Mouse (Mus musculus): Measurements from ENCODE around the gene Pecam1. TPM values are rescaled to one million over a fixed set of nuclear protein-coding genes. Genes with fewer than 3 reads are reported as not detected.
A peak's percentile ranks its signal among the peaks of the same experiment; 100 is the strongest.
"Not testable (repeated sequence)": the region's sequence is repeated elsewhere in the genome, so short reads cannot be mapped to it uniquely, and the experiment has no call there.

The Pecam1 gene
- polyA plus RNA-seq, 1 experiment from 2014 or later = 23.6 TPM

- Histone ChIP-seq H3K27me3 (no peaks in the 10 kb centered on the region), H3K4me1 (replicated peaks) (peaks cover 8% of the 10 kb centered on the region), H3K4me3 (replicated peaks) (no peak overlapping the region), H3K27ac (no peak overlapping the region), H3K4me2 (no peak overlapping the region), H3K9ac (replicated peaks) (no peak overlapping the region), H3K9me3 (no peaks in the 10 kb centered on the region), H3K36me3 (no peaks in the 10 kb centered on the region)
- 84% methylated on average over 14 of the region's 14 CpGs for WGBS
- ATAC-seq (ENCODE audit: insufficient number of reproducible peaks, insufficient read depth, low FRiP score, low TSS enrichment, low read depth) = no peak
Observed at GRCm38 (mm10) chr11:106666470-106667107, 83.8 kb downstream of the Pecam1 start.

- no peak for ATAC-seq (ENCODE audit: insufficient number of reproducible peaks, insufficient read depth, low FRiP score, low TSS enrichment, low read depth)
- no peak overlapping the region for H3K27ac ChIP-seq
- no peaks in the 10 kb centered on the region for H3K36me3 ChIP-seq
- 82% methylated on average over 2 of the region's 2 CpGs for WGBS
- H3K4me3 ChIP-seq (replicated peaks) = no peak overlapping the region
- H3K4me2 ChIP-seq = no peak overlapping the region
- no peak overlapping the region for H3K9ac ChIP-seq (replicated peaks)
- H3K4me1 ChIP-seq (replicated peaks) = peaks cover 5% of the 10 kb centered on the region
- H3K9me3 ChIP-seq = no peaks in the 10 kb centered on the region
- H3K27me3 ChIP-seq = no peaks in the 10 kb centered on the region
Observed at GRCm38 (mm10) chr11:106665841-106666240, 84.6 kb downstream of the Pecam1 start.

GRCm38 (mm10) chr11:106665328-106665727, 85.1 kb downstream of the Pecam1 start:
- Histone ChIP-seq H3K36me3 (no peaks in the 10 kb centered on the region), H3K27me3 (no peaks in the 10 kb centered on the region), H3K9me3 (no peaks in the 10 kb centered on the region), H3K27ac (no peak overlapping the region), H3K4me3 (replicated peaks) (no peak overlapping the region), H3K9ac (replicated peaks) (no peak overlapping the region), H3K4me2 (no peak overlapping the region), H3K4me1 (replicated peaks) (peaks cover 10% of the 10 kb centered on the region)
- WGBS = 85% methylated on average over 4 of the region's 4 CpGs
- ATAC-seq (ENCODE audit: insufficient number of reproducible peaks, insufficient read depth, low FRiP score, low TSS enrichment, low read depth) = no peak

GRCm38 (mm10) chr11:106664691-106665090, 85.7 kb downstream of the Pecam1 start:
- Histone ChIP-seq H3K9me3 (no peaks in the 10 kb centered on the region), H3K36me3 (no peaks in the 10 kb centered on the region), H3K27me3 (no peaks in the 10 kb centered on the region), H3K4me3 (replicated peaks) (no peak overlapping the region), H3K27ac (no peak overlapping the region), H3K4me1 (replicated peaks) (peaks cover 13% of the 10 kb centered on the region), H3K4me2 (no peak overlapping the region), H3K9ac (replicated peaks) (no peak overlapping the region)
- ATAC-seq (ENCODE audit: insufficient number of reproducible peaks, insufficient read depth, low FRiP score, low TSS enrichment, low read depth) = no peak
- WGBS = 82% methylated on average over 8 of the region's 8 CpGs

GRCm38 (mm10) chr11:106663838-106664237, 86.6 kb downstream of the Pecam1 start:
- Histone ChIP-seq H3K27ac (peak overlapping the region; percentile 45; the same call in 1 of the 2 replicates), H3K27me3 (no peaks in the 10 kb centered on the region), H3K4me1 (replicated peaks) (peaks cover 19% of the 10 kb centered on the region), H3K9me3 (no peaks in the 10 kb centered on the region), H3K36me3 (no peaks in the 10 kb centered on the region), H3K4me2 (no peak overlapping the region), H3K9ac (replicated peaks) (no peak overlapping the region), H3K4me3 (replicated peaks) (no peak overlapping the region)
- WGBS = 73% methylated on average over 6 of the region's 6 CpGs
- ATAC-seq (ENCODE audit: insufficient number of reproducible peaks, insufficient read depth, low FRiP score, low TSS enrichment, low read depth) = no peak; the same call in 1 of the 2 replicates

DNA sequence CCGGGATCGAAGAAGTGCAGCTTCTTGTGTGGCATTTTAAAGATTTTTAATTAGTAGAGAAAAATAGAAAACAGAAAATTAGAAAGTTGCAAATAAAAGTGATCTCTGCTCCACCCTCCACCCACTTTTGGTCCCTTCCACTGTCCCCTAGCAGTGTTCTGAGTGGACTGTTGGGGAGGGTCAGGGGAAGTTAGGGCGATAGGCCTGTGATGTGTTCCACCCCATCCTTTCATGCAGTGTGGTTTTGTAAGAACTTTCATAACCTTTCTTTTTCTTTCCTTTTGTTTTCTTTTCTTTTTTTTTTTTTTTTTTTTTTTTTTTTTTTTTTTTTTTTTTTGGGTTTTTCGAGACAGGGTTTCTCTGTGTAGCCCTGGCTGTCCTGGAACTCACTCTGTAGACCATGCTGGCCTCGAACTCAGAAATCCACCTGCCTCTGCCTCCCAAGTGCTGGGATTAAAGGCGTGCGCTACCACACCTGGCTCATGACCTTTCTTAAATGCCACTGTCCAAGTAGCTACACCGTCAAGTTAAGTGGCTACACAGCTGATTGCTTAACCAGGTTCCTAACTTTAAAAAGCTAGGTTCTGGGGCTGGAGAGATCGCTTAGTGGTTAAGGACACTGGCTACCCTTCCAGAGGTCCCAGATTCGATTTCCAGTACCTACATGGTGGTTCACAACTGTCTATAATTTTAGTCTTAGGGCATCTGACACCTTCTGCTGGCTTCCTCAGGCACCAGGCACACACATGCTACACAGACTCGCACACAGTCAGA, 87.6 kb downstream of the Pecam1 start:
- WGBS = 87% methylated on average over 10 of the region's 11 CpGs
- H3K4me1 ChIP-seq (replicated peaks) = peaks cover 29% of the 10 kb centered on the region
- no peak overlapping the region for H3K4me2 ChIP-seq

GRCm38 (mm10) chr11:106660453-106661081, 89.9 kb downstream of the Pecam1 start:
- H3K4me3 ChIP-seq (replicated peaks) = no peak overlapping the region
- no peak overlapping the region for H3K9ac ChIP-seq (replicated peaks)
- H3K4me1 ChIP-seq (replicated peaks) = peaks cover 33% of the 10 kb centered on the region
- no peaks in the 10 kb centered on the region for H3K36me3 ChIP-seq
- no peaks in the 10 kb centered on the region for H3K27me3 ChIP-seq
- 79% methylated on average over 13 of the region's 13 CpGs for WGBS
- H3K27ac ChIP-seq = peak overlapping the region; percentile 76
- no peak for ATAC-seq (ENCODE audit: insufficient number of reproducible peaks, insufficient read depth, low FRiP score, low TSS enrichment, low read depth)
- no peak overlapping the region for H3K4me2 ChIP-seq
- no peaks in the 10 kb centered on the region for H3K9me3 ChIP-seq

More for the DNA sequence above, 87.6 kb downstream of the Pecam1 start:
- no peak overlapping the region for H3K9ac ChIP-seq (replicated peaks)
- H3K27ac ChIP-seq = no peak overlapping the region
- H3K27me3 ChIP-seq = no peaks in the 10 kb centered on the region
- no peaks in the 10 kb centered on the region for H3K36me3 ChIP-seq
- no peak overlapping the region for H3K4me3 ChIP-seq (replicated peaks)
- no peak for ATAC-seq (ENCODE audit: insufficient number of reproducible peaks, insufficient read depth, low FRiP score, low TSS enrichment, low read depth)
- H3K9me3 ChIP-seq = no peaks in the 10 kb centered on the region

DNA sequence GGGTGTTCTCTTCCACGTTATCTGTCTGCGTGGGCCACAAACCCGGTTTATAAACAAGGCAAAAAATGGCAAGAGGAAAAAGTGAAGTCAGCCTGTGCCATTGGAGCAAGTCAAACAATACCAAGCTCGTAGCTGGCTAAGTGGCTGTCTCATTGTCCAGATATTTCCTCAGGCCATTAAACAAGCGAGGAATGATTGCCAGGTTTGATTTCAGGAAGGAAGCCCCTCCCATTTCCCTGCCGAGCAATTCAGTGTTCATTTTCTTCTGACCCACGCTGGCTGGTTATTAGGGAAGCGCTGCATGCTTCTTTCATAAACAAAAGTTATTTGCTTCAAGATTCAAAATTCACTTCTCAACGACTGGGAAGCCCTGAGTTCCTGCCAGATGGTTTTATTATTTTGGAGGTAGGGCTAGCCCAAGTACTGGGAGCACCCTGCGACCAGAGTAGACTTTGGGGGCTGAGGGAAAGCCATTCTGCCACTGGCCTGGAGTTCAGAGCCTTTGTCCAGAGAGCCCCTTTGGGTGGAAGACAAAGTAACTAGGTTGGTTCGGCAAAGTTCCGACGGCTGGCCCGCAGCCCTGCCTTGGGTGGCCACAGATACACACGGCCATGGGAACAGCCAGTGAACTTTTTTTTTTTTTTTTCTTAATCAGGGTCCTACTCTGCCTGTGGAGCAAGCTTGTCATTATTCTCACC, 90.7 kb downstream of the Pecam1 start:
- no peak for ATAC-seq (ENCODE audit: insufficient number of reproducible peaks, insufficient read depth, low FRiP score, low TSS enrichment, low read depth)
- peaks cover 33% of the 10 kb centered on the region for H3K4me1 ChIP-seq (replicated peaks)
- 52% methylated on average over 15 of the region's 15 CpGs for WGBS
- H3K4me2 ChIP-seq = no peak overlapping the region
- no peaks in the 10 kb centered on the region for H3K36me3 ChIP-seq
- H3K27me3 ChIP-seq = no peaks in the 10 kb centered on the region
- H3K9ac ChIP-seq (replicated peaks) = no peak overlapping the region
- peak overlapping the region; percentile 76 for H3K27ac ChIP-seq
- no peak overlapping the region for H3K4me3 ChIP-seq (replicated peaks)
- H3K9me3 ChIP-seq = no peaks in the 10 kb centered on the region

DNA sequence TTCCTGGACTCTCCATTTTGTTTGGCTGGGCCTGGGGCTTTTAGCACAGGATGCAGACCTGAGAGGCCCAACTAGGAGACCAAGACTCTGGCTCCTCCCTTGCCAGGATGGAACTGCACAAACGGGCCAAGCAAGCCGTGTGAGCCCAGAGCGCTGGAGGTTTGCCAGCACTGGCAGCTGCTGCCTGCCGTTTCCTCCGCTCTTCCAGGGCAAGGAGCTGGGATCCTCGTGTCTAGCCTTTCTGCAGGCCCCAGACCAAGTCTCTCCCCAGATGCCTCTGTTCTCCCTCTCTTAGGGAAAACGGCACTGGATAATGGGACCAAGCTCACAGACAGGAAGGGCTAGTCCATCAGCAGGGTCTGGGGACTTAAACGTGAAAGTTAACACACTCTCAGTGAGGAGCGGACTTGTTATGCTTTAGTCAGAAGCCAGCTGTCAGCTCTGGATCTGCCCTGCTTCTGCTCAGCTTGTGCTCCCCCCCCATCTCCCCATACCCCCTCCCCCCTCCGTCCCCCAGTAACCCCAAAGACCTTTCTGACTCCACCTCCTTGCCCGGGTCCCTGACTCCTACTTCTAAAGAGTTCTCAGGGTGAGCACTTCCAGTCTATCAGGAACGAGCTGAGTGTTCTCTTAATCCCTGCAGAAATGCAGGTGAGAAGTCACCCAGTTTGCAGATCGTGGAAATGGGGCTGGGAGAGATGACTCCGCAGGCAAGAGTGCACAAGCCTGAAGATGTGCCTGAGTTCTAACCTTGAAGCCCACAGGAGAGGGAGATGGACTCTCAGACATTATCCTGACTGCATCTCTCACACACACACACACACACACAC, 92.2 kb downstream of the Pecam1 start:
- ATAC-seq (ENCODE audit: insufficient number of reproducible peaks, insufficient read depth, low FRiP score, low TSS enrichment, low read depth) = peak; percentile 50; the same call in 1 of the 2 replicates
- Histone ChIP-seq H3K36me3 (no peaks in the 10 kb centered on the region), H3K27me3 (no peaks in the 10 kb centered on the region), H3K4me1 (replicated peaks) (peaks cover 33% of the 10 kb centered on the region), H3K4me3 (replicated peaks) (no peak overlapping the region), H3K9me3 (no peaks in the 10 kb centered on the region), H3K4me2 (peak overlapping the region; percentile 23; the same call in 1 of the 2 replicates), H3K27ac (peak overlapping the region; percentile 85), H3K9ac (replicated peaks) (peak overlapping the region; percentile 40)
- 19% methylated on average over 14 of the region's 14 CpGs for WGBS

GRCm38 (mm10) chr11:106656896-106657498, 93.4 kb downstream of the Pecam1 start:
- not testable (repeated sequence) for H3K36me3 ChIP-seq; H3K9me3 ChIP-seq; H3K27me3 ChIP-seq; H3K9ac ChIP-seq (replicated peaks); H3K4me3 ChIP-seq (replicated peaks); H3K27ac ChIP-seq; ATAC-seq (ENCODE audit: insufficient number of reproducible peaks, insufficient read depth, low FRiP score, low TSS enrichment, low read depth); H3K4me2 ChIP-seq
- 87% methylated on average over 5 of the region's 5 CpGs for WGBS
- peaks cover 33% of the 10 kb centered on the region for H3K4me1 ChIP-seq (replicated peaks)
